Mouse (Mus musculus) neural tube, embryonic 14.5 days (tissue): ENCODE data around the gene Il17rd. TPM values are rescaled to one million over a fixed set of nuclear protein-coding genes. Genes with fewer than 3 reads are reported as not detected.

Experiments used
- ATAC-seq: fragments of 200-750 bp; cut with Nextera tagmentation; 2 replicates; pipeline ENCODE4 v1.8.0; 2017; ENCODE audit warnings: low read depth, mild to moderate bottlenecking, moderate TSS enrichment, moderate library complexity
- H3K27ac ChIP-seq: fragments of 300-500 bp; sonication (generic); 2 replicates; pipeline ENCODE4 v1.5.1; 2014; ENCODE audit warnings: low read depth, mild to moderate bottlenecking, control low read depth, low read length, moderate library complexity, mixed read lengths
- H3K27me3 ChIP-seq: fragments of 300-500 bp; sonication (generic); 2 replicates; pipeline ENCODE4 v1.6.1; 2014; ENCODE audit warnings: low read length; ENCODE audit not compliant: control insufficient read depth, insufficient read depth
- H3K36me3 ChIP-seq: fragments of 300-500 bp; sonication (generic); 2 replicates; pipeline ENCODE4 v1.6.1; 2014; ENCODE audit warnings: low read length, mixed read lengths; ENCODE audit not compliant: control insufficient read depth, insufficient read depth
- H3K4me1 ChIP-seq: fragments of 300-500 bp; sonication (generic); 2 replicates; pipeline ENCODE4 v1.6.1; 2014; ENCODE audit warnings: low read length; ENCODE audit not compliant: control insufficient read depth, insufficient read depth
- H3K4me2 ChIP-seq: fragments of 300-500 bp; sonication (generic); 2 replicates; pipeline ENCODE4 v1.6.1; 2014; ENCODE audit warnings: mild to moderate bottlenecking, low read depth, low read length, control low read depth
- H3K4me3 ChIP-seq: fragments of 300-500 bp; sonication (generic); 2 replicates; pipeline ENCODE4 v1.5.1; 2014; ENCODE audit warnings: low read depth, low read length, control low read depth, mixed read lengths
- H3K9ac ChIP-seq: fragments of 300-500 bp; sonication (generic); replicated peaks from 2 replicates; pipeline ENCODE4 v1.6.1; 2014; ENCODE audit warnings: low read depth, mild to moderate bottlenecking, control low read depth, low read length, mixed read lengths
- H3K9me3 ChIP-seq: fragments of 300-500 bp; sonication (generic); 2 replicates; pipeline ENCODE4 v1.6.1; 2016; ENCODE audit warnings: low read length; ENCODE audit not compliant: control insufficient read depth
- WGBS: fragments of 180-500 bp; shearing (Covaris S2); extraction: QIAGEN DNeasy Blood & Tissue Kit; methylation state at CpG from one replicate; pipeline ENCODE4 v1.1.7; 2014; 5-methylcytosine and 5-hydroxymethylcytosine counted together
- polyA plus RNA-seq: library from polyadenylated mRNA; unstranded; fragments of >200 nt; fragmentation: Nextera tagmentation; extraction: Ambion mirVana; gene quantifications from 2 replicates; pipeline ENCODE4 v1.2.1, GENCODE M21; 2014

Il17rd gene
- polyA plus RNA-seq, 1 experiment from 2014 or later, result 2.1 TPM

GRCm38 (mm10) chr14:27096779-27097178 lies 58.0 kb downstream of the Il17rd start:
- Histone ChIP-seq H3K4me3 (no peak overlapping the region), H3K4me2 (no peak overlapping the region), H3K9me3 (no peaks in the 10 kb centered on the region), H3K36me3 (no peaks in the 10 kb centered on the region), H3K27ac (no peak overlapping the region), H3K9ac (no peak overlapping the region), H3K4me1 (no peaks in the 10 kb centered on the region), H3K27me3 (no peaks in the 10 kb centered on the region)
- peak; percentile 54 for ATAC-seq
- WGBS, result 7% methylated on average over 3 of the region's 3 CpGs

GRCm38 (mm10) chr14:27101735-27102134 lies 63.0 kb downstream of the Il17rd start:
- Histone ChIP-seq H3K9ac (no peak overlapping the region), H3K4me3 (no peak overlapping the region), H3K4me1 (no peaks in the 10 kb centered on the region), H3K9me3 (no peaks in the 10 kb centered on the region), H3K36me3 (no peaks in the 10 kb centered on the region), H3K27me3 (no peaks in the 10 kb centered on the region), H3K27ac (no peak overlapping the region), H3K4me2 (no peak overlapping the region)
- no peak for ATAC-seq
- 58% methylated on average over 7 of the region's 7 CpGs for WGBS

DNA sequence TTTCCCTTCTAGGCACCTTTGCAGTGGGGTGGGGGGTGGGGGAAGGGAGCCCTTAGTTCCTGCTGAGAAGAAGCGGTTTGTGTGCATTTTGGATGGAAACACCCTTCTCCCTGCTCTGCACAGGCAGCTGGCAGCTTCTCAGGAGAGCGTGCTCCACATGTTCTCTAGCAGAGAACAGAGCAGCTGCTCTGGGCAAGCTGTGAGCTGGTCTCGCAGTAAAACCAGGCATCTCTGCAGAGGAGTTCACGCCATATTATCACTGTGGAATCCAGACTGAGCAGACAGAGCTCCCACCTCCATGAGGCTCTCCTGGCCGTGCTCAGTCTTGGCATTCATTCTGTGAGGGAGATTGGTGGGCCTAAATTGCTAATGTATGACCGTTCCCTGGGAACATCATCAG lies 64.0 kb downstream of the Il17rd start:
- Histone ChIP-seq H3K9me3 (no peaks in the 10 kb centered on the region), H3K27ac (no peak overlapping the region), H3K4me2 (no peak overlapping the region), H3K4me3 (no peak overlapping the region), H3K9ac (no peak overlapping the region), H3K4me1 (no peaks in the 10 kb centered on the region), H3K36me3 (no peaks in the 10 kb centered on the region), H3K27me3 (no peaks in the 10 kb centered on the region)
- WGBS, result 52% methylated on average over 6 of the region's 6 CpGs
- no peak for ATAC-seq

DNA sequence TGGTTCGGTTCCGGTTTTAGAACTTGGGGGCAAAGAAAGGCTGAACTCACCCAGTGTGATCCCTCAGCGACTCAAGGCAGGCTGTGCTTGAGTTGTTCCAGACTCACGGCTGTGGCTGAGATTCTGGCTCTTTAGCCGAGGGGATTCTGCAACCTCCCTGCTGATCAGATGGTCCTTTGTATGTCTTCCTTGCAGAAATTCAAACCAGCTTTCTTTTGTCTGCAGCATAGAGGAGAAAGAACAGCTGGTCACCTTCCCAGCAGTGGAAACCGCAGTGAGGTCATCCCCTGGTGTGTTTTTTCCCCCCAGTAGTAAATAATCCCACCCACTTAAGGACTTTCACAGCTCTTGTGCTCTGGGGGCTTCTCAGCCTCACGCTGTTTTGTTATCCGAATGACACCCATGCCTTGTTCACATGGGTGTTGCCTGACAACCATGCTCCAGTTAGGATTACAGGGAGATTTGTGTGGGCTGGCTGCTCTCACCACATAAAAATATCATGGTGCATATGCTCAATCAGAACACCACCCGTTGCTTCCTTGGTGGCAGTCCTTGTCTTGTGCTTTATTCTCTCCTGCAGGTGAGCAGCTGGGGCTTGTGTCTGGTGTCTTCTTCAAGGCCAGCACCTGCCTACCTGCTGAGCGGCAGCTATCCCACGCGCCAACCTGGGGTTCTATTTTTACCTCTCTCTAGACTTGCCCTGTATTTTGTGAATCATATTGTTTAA lies 67.2 kb downstream of the Il17rd start:
- Histone ChIP-seq H3K4me1 (no peaks in the 10 kb centered on the region), H3K4me3 (no peak overlapping the region), H3K9ac (no peak overlapping the region), H3K9me3 (no peaks in the 10 kb centered on the region), H3K4me2 (no peak overlapping the region), H3K36me3 (no peaks in the 10 kb centered on the region), H3K27me3 (no peaks in the 10 kb centered on the region), H3K27ac (no peak overlapping the region)
- ATAC-seq, result no peak
- 56% methylated on average over 12 of the region's 12 CpGs for WGBS

- H3K4me2 ChIP-seq, result no peak overlapping the region
- WGBS, result 79% methylated on average over 6 of the region's 6 CpGs
- H3K4me1 ChIP-seq, result no peaks in the 10 kb centered on the region
- no peak overlapping the region for H3K4me3 ChIP-seq
- no peak overlapping the region for H3K27ac ChIP-seq
- no peak overlapping the region for H3K9ac ChIP-seq
- H3K36me3 ChIP-seq, result no peaks in the 10 kb centered on the region
- no peaks in the 10 kb centered on the region for H3K9me3 ChIP-seq
- peaks cover 4% of the 10 kb centered on the region; the same call in 1 of the 2 replicates for H3K27me3 ChIP-seq
- ATAC-seq, result no peak
These were observed 70.2 kb downstream of the Il17rd start for GRCm38 (mm10) chr14:27108748-27109504.

DNA sequence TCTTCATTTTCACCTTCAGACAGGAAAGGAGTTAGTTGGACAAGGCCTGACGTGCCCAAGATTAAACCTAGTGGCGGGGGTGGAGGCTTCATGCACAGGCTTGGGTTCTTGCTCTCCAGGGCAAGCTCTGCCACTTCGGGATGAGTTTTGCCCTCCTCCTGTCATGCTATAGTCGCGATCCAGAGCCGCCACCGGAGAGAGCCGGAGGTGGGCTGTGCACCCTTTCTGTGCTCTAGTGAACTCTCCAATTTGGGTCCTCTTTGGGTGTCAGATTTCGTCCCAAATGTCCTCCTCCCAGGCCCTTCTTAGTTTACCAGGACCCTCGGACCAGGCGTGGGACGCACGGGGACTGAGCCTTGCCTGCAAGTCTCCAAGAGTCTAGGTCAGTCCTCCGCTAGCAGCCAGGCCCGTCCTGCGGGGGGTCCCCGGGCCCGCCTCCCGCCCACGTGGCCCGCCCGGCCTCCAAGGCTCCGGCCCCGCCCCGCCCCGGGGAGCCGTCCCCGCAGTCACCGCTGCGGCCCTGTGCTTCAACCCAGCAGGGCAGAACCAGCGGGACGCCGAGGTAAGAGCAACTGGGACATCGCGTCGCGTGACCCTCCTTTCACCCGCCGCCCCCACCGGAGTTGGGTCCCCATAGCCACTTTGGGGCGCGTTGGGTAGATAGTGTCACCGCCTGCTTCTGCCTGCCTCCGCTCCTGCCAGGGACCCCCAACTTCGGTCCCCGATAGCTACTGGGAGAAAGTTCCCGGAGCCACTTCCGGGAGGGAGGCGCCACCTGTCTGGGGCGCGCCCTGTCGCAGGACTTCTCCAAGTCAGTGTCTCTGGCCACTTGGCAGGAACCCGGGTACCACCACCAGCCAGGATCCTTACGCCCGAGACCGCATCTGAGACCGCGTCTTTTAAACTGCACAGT lies 75.9 kb downstream of the Il17rd start, which contains the start of gene Arhgef3:
Gene Arhgef3 (plus strand): TSS at position 538 of the 913 bp plus-strand sequence.
- H3K4me3 ChIP-seq, result peak within 1 kb of the TSS; percentile 39
- H3K4me1 ChIP-seq, result peaks cover 4% of the 10 kb centered on the region; the same call in 1 of the 2 replicates
- H3K27ac ChIP-seq, result no peak within 1 kb of the TSS
- H3K4me2 ChIP-seq, result peak within 1 kb of the TSS; percentile 100
- ATAC-seq, result peak; percentile 63
- peaks cover 11% of the 10 kb centered on the region; the same call in 1 of the 2 replicates for H3K27me3 ChIP-seq
- no peaks in the 10 kb centered on the region for H3K36me3 ChIP-seq
- H3K9me3 ChIP-seq, result no peaks in the 10 kb centered on the region
- peak within 1 kb of the TSS; percentile 37; the same call in 1 of the 2 replicates for H3K9ac ChIP-seq
- WGBS, result under 1% methylated on average over 54 of the region's 58 CpGs

DNA sequence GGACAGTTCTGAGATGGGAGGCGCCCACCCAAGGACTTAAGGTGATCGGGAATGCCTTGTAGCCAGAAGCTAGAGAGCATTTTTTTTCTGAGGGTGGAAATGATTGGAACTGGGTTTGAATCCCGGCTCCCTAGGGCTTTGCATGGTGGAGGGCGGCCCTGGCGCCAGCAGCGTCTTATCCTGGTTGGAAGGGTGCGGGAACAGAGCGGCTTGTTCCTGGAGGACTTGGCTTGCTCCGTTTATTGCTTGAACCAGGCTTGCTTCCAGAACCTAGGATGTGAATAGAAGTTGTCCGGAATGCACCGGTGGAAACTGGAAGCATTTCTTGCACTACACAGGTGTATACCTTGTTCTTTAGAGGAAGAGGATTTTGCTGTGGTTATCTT lies 76.5 kb downstream of the Il17rd start:
- peak overlapping the region; percentile 39 for H3K4me3 ChIP-seq
- 17% methylated on average over 11 of the region's 11 CpGs for WGBS
- no peaks in the 10 kb centered on the region for H3K9me3 ChIP-seq
- no peak for ATAC-seq
- no peak overlapping the region for H3K27ac ChIP-seq
- H3K4me1 ChIP-seq, result peaks cover 4% of the 10 kb centered on the region; the same call in 1 of the 2 replicates
- H3K4me2 ChIP-seq, result peak overlapping the region; percentile 100
- peak overlapping the region; percentile 37; the same call in 1 of the 2 replicates for H3K9ac ChIP-seq
- H3K27me3 ChIP-seq, result peaks cover 11% of the 10 kb centered on the region; the same call in 1 of the 2 replicates
- no peaks in the 10 kb centered on the region for H3K36me3 ChIP-seq

- Histone ChIP-seq H3K4me3 (no peak overlapping the region), H3K27me3 (peaks cover 11% of the 10 kb centered on the region; the same call in 1 of the 2 replicates), H3K9me3 (no peaks in the 10 kb centered on the region), H3K4me2 (no peak overlapping the region), H3K36me3 (no peaks in the 10 kb centered on the region), H3K4me1 (peaks cover 4% of the 10 kb centered on the region; the same call in 1 of the 2 replicates), H3K9ac (no peak overlapping the region), H3K27ac (no peak overlapping the region)
- WGBS, result 77% methylated on average over 6 of the region's 6 CpGs
- ATAC-seq, result no peak
These were observed 77.2 kb downstream of the Il17rd start for GRCm38 (mm10) chr14:27115991-27116390.
